7 mouse cellular contexts compared by ENCODE assay signal in genomic region chr14:52044901-52045678, GRCm38 (mm10). TPM values are rescaled to one million over a fixed set of nuclear protein-coding genes. Genes with fewer than 3 reads are reported as not detected.
A peak's percentile ranks its signal among the peaks of the same experiment; 100 is the strongest.
DNase-seq lines count a peak whose midpoint lies in the region; ATAC-seq lines count a peak whose summit lies in the region.

No protein-coding gene starts in this region.

- ATAC-seq in forebrain, embryonic 14.5 days = no peak
- ATAC-seq in midbrain, embryonic 12.5 days (ENCODE audit: low FRiP score, low read depth) = peak; percentile 72; the same call in 1 of the 2 replicates

- H3K4me3 ChIP-seq in forebrain, embryonic 14.5 days (ENCODE audit: low read depth, low read length) = no peak overlapping the region
- no peak overlapping the region for H3K4me3 ChIP-seq in midbrain, embryonic 12.5 days

- peaks cover 11% of the 10 kb centered on the region for H3K4me1 ChIP-seq in forebrain, embryonic 14.5 days (ENCODE audit: control insufficient read depth, insufficient read depth, low read length)
- H3K4me1 ChIP-seq in midbrain, embryonic 12.5 days = peaks cover 15% of the 10 kb centered on the region

- 16% methylated on average over 8 of the region's 8 CpGs for WGBS in forebrain, embryonic 14.5 days
- WGBS in midbrain, embryonic 12.5 days = 16% methylated on average over 8 of the region's 8 CpGs

- H3K27ac ChIP-seq in forebrain, embryonic 14.5 days (ENCODE audit: low read depth, low read length) = no peak overlapping the region
- H3K27ac ChIP-seq in midbrain, embryonic 12.5 days (replicated peaks) = 0 out of 2 replicates have a peak overlapping the region, but pooled peaks have one; percentile 6

- peak; percentile 24 for DNase-seq in ovary, postnatal 14 days (ENCODE audit: low spot score)
- no peak for DNase-seq in ovary, adult 18-20 months (ENCODE audit: low spot score)
- peak; percentile 12 for DNase-seq in c-Kit-positive CD71-positive TER-119-positive erythroid progenitor cells, embryonic 14.5 days (ENCODE audit: low spot score)
- peak; percentile 58 for DNase-seq in forebrain, embryonic 14.5 days (ENCODE audit: low spot score)
- DNase-seq in kidney, postnatal 10 days = peak; percentile 64
- peak; percentile 77 for DNase-seq in thymus, postnatal 4 days

- H3K9ac ChIP-seq in forebrain, embryonic 14.5 days (ENCODE audit: low read length) = no peak overlapping the region
- H3K9ac ChIP-seq in midbrain, embryonic 12.5 days (replicated peaks) = no peak overlapping the region

- H3K36me3 ChIP-seq in forebrain, embryonic 14.5 days (ENCODE audit: control insufficient read depth, insufficient read depth, low read length) = no peaks in the 10 kb centered on the region
- H3K36me3 ChIP-seq in midbrain, embryonic 12.5 days = no peaks in the 10 kb centered on the region

- H3K4me2 ChIP-seq in forebrain, embryonic 14.5 days (ENCODE audit: low read length) = no peak overlapping the region
- no peak overlapping the region for H3K4me2 ChIP-seq in midbrain, embryonic 12.5 days (replicated peaks)

- no peaks in the 10 kb centered on the region for H3K27me3 ChIP-seq in forebrain, embryonic 14.5 days (replicated peaks; ENCODE audit: control insufficient read depth, insufficient read depth, low read length)
- H3K27me3 ChIP-seq in midbrain, embryonic 12.5 days = no peaks in the 10 kb centered on the region

- H3K9me3 ChIP-seq in forebrain, embryonic 14.5 days (replicated peaks; ENCODE audit: control insufficient read depth, low read length) = no peaks in the 10 kb centered on the region
- no peaks in the 10 kb centered on the region for H3K9me3 ChIP-seq in midbrain, embryonic 12.5 days

RNA-seq across cellular contexts. Expression of gene Olfr221, which starts 2.8 kb away (rescaled TPM):
- polyA plus RNA-seq in forebrain, embryonic 14.5 days (2014; fragmentation: Nextera tagmentation; extraction: Ambion mirVana) = not detected in 2 replicates
- polyA plus RNA-seq in midbrain, embryonic 12.5 days (2016; fragmentation: Nextera tagmentation; extraction: Ambion mirVana) = not detected in 2 replicates

RNA-seq across cellular contexts. Expression of gene Zfp219, which starts 24.6 kb away (rescaled TPM):
- polyA plus RNA-seq in forebrain, embryonic 14.5 days (2014; fragmentation: Nextera tagmentation; extraction: Ambion mirVana) = 41.0 and 42.0 TPM in 2 replicates
- polyA plus RNA-seq in midbrain, embryonic 12.5 days (2016; fragmentation: Nextera tagmentation; extraction: Ambion mirVana) = 111 and 112 TPM in 2 replicates

RNA-seq across cellular contexts. Expression of gene Tmem253, which starts 29.6 kb away (rescaled TPM):
- polyA plus RNA-seq in forebrain, embryonic 14.5 days (2014; fragmentation: Nextera tagmentation; extraction: Ambion mirVana) = 0.46 and 0.56 TPM in 2 replicates
- 1.0 and 2.1 TPM in 2 replicates for polyA plus RNA-seq in midbrain, embryonic 12.5 days (2016; fragmentation: Nextera tagmentation; extraction: Ambion mirVana)

RNA-seq across cellular contexts. Expression of gene Hnrnpc, which starts 58.7 kb away (rescaled TPM):
- polyA plus RNA-seq in forebrain, embryonic 14.5 days (2014; fragmentation: Nextera tagmentation; extraction: Ambion mirVana) = 684 and 690 TPM in 2 replicates
- polyA plus RNA-seq in midbrain, embryonic 12.5 days (2016; fragmentation: Nextera tagmentation; extraction: Ambion mirVana) = 770 and 818 TPM in 2 replicates
